ENCODE assay signal across 9 mouse cellular contexts in genomic region chr12:80681340-80681739, GRCm38 (mm10). TPM values are rescaled to one million over a fixed set of nuclear protein-coding genes. Genes with fewer than 3 reads are reported as not detected.
DNase-seq lines count a peak whose midpoint lies in the region; TF ChIP-seq lines count a peak whose summit lies in the region.
"Had no signal": no experiment of that assay in that cellular context is flagged by ENCODE, and none has a peak within 500 bp of the region (broad histone marks: within the 10 kb centered on the region; RNA-seq: fewer than 3 reads in every experiment).

No protein-coding gene starts in this region.

- intact Hi-C loops in heart, postnatal 25 days (cut with DNase I): no loop called here

- H3K4me3 ChIP-seq in liver, adult 2 months (ENCODE audit: insufficient read depth, low read depth, low read length): no peak overlapping the region
- H3K4me3 ChIP-seq in small intestine, adult 2 months (ENCODE audit: low read depth, low read length): no peak overlapping the region
- H3K4me3 ChIP-seq: limb, embryonic 13.5 days had no signal

- no peaks in the 10 kb centered on the region for H3K4me1 ChIP-seq in liver, adult 2 months (ENCODE audit: control insufficient read depth, insufficient read depth, low read length)
- no peaks in the 10 kb centered on the region for H3K4me1 ChIP-seq in small intestine, adult 2 months (ENCODE audit: control insufficient read depth, insufficient read depth, insufficient read length, low read length)
- H3K4me1 ChIP-seq: limb, embryonic 13.5 days had no signal

- DNase-seq in heart, postnatal 4 days: peak; percentile 49
- DNase-seq in heart, adult 11 months: no peak
- peak; percentile 20 for DNase-seq in urinary bladder, postnatal 25 days (ENCODE audit: low spot score)
- no peak for DNase-seq in urinary bladder, adult 2 months (ENCODE audit: low spot score)
- peak; percentile 67 for DNase-seq in embryo, embryonic 10.5 days (ENCODE audit: low spot score)
- DNase-seq in liver, adult 2 months (ENCODE audit: extremely low read depth, low read depth, low spot score): peak; percentile 14
- DNase-seq in heart, postnatal 25 days (ENCODE audit: low spot score): no peak

- peaks cover 16% of the 10 kb centered on the region; the same call in 1 of the 2 replicates for H3K36me3 ChIP-seq in liver, adult 2 months (ENCODE audit: control insufficient read depth, insufficient read depth, low read length)
- H3K36me3 ChIP-seq in small intestine, adult 2 months (ENCODE audit: control insufficient read depth, insufficient read depth, low read length): peaks cover 26% of the 10 kb centered on the region

- no peaks in the 10 kb centered on the region for H3K27me3 ChIP-seq in liver, adult 2 months (ENCODE audit: control insufficient read depth, insufficient read depth, low read length)
- H3K27me3 ChIP-seq in small intestine, adult 2 months (ENCODE audit: control insufficient read depth, insufficient read depth, low read length): no peaks in the 10 kb centered on the region
- H3K27me3 ChIP-seq: limb, embryonic 13.5 days had no signal

- 80% methylated on average over 1 of the region's 1 CpGs for WGBS in liver, adult 2 months
- 75% methylated on average over 1 of the region's 1 CpGs for WGBS in small intestine, adult 2 months

- TF ChIP-seq POLR2A in liver, adult 2 months (IDR thresholded peaks at IDR 0.05; ENCODE audit: extremely low read depth, insufficient read depth, low read length): no peak
- no peak for TF ChIP-seq POLR2A in small intestine, adult 2 months (IDR thresholded peaks at IDR 0.05; ENCODE audit: low read depth, low read length)

- no peak overlapping the region for H3K27ac ChIP-seq in liver, adult 2 months (replicated peaks; ENCODE audit: insufficient read depth, low read depth, low read length)
- H3K27ac ChIP-seq in small intestine, adult 2 months (ENCODE audit: insufficient read depth, low read depth, low read length): no peak overlapping the region
- H3K27ac ChIP-seq: limb, embryonic 13.5 days had no signal

- peak; percentile 46 for TF ChIP-seq CTCF in liver, adult 2 months (IDR thresholded peaks at IDR 0.05; ENCODE audit: low read depth, low read length)
- TF ChIP-seq CTCF in small intestine, adult 2 months (IDR thresholded peaks at IDR 0.05; ENCODE audit: extremely low read depth, insufficient read length, insufficient replicate concordance, low read depth, low read length): peak; percentile 35; the same call in 1 of the 2 replicates

- no peaks in the 10 kb centered on the region for H3K79me2 ChIP-seq in liver, adult 2 months (ENCODE audit: control insufficient read depth, insufficient read depth, low read length)

- H3K9ac ChIP-seq in liver, adult 2 months (ENCODE audit: low read depth, low read length): no peak overlapping the region
- H3K9ac ChIP-seq: limb, embryonic 13.5 days had no signal

RNA-seq across cellular contexts. Expression of gene Plekhd1, which starts 11.1 kb away (rescaled TPM):
- total RNA-seq in heart, postnatal 4 days (2021): 1 to 10 TPM in 1 of 2 experiments, under 1 TPM in 1; 0.29 to 1.1 TPM
- 6.5 and 7.7 TPM in 2 replicates for polyA plus RNA-seq in urinary bladder, adult 2 months (2012; rRNA removed)
- total RNA-seq in liver, adult 2 months (2014; rRNA removed): 0.07 TPM in 1 of 2 replicates, not detected in the other
- polyA plus RNA-seq in liver, adult 2 months (2012; rRNA removed): not detected in 2 replicates
- 0.23 and 0.41 TPM in 2 replicates for polyA plus RNA-seq in small intestine, adult 2 months (2012; rRNA removed)
- total RNA-seq in heart, postnatal 25 days (2021): not detected

RNA-seq across cellular contexts. Expression of gene Erh, which starts 37.2 kb away (rescaled TPM):
- total RNA-seq in heart, postnatal 4 days (2021): 10 to 100 TPM; 78.2 to 86.6 TPM
- polyA plus RNA-seq in urinary bladder, adult 2 months (2012; rRNA removed): 112 and 134 TPM in 2 replicates
- total RNA-seq in liver, adult 2 months (2014; rRNA removed): 17.6 and 20.4 TPM in 2 replicates
- 18.1 and 21.2 TPM in 2 replicates for polyA plus RNA-seq in liver, adult 2 months (2012; rRNA removed)
- 8.7 and 9.8 TPM in 2 replicates for polyA plus RNA-seq in small intestine, adult 2 months (2012; rRNA removed)
- total RNA-seq in heart, postnatal 25 days (2021): 10 to 100 TPM; 25.0 to 26.1 TPM

RNA-seq across cellular contexts. Expression of gene Slc39a9, which starts 37.7 kb away (rescaled TPM):
- 10 to 100 TPM; 25.0 to 28.8 TPM for total RNA-seq in heart, postnatal 4 days (2021)
- polyA plus RNA-seq in urinary bladder, adult 2 months (2012; rRNA removed): 32.1 and 33.1 TPM in 2 replicates
- total RNA-seq in liver, adult 2 months (2014; rRNA removed): 20.7 and 20.8 TPM in 2 replicates
- polyA plus RNA-seq in liver, adult 2 months (2012; rRNA removed): 46.4 and 51.4 TPM in 2 replicates
- polyA plus RNA-seq in small intestine, adult 2 months (2012; rRNA removed): 50.2 and 80.9 TPM in 2 replicates
- total RNA-seq in heart, postnatal 25 days (2021): 10 to 100 TPM; 17.2 to 18.2 TPM

Comparison
In these comparisons a context has a peak if more than half of its experiments do, and no peak if none do; other contexts are left out.
1. DNase-seq: peak in heart, postnatal 4 days (single experiment), urinary bladder, postnatal 25 days (single experiment), embryo, embryonic 10.5 days (single experiment) and liver, adult 2 months (single experiment); none in heart, adult 11 months (single experiment), urinary bladder, adult 2 months (single experiment) and heart, postnatal 25 days (single experiment).